Mouse (Mus musculus) stomach, embryonic 15.5 days (tissue): ENCODE results near the gene Atg2b. TPM values are rescaled to one million over a fixed set of nuclear protein-coding genes. Genes with fewer than 3 reads are reported as not detected.

Experiments
- ATAC-seq: fragments of 200-750 bp; cut with Nextera tagmentation; 2 replicates; pipeline ENCODE4 v1.8.0; 2017; ENCODE audit warnings: low read depth, moderate number of reproducible peaks, moderate TSS enrichment; ENCODE audit not compliant: insufficient read depth, low FRiP score
- H3K27ac ChIP-seq: fragments of 300-500 bp; sonication (generic); 2 replicates; pipeline ENCODE4 v1.5.1; 2015; ENCODE audit warnings: mild to moderate bottlenecking, inconsistent platforms
- H3K27me3 ChIP-seq: fragments of 300-500 bp; sonication (generic); replicated peaks from 2 replicates; pipeline ENCODE4 v1.6.1; 2015; ENCODE audit warnings: inconsistent platforms
- H3K36me3 ChIP-seq: fragments of 300-500 bp; sonication (generic); 2 replicates; pipeline ENCODE4 v1.6.1; 2015; ENCODE audit warnings: inconsistent platforms
- H3K4me1 ChIP-seq: fragments of 300-500 bp; sonication (generic); 2 replicates; pipeline ENCODE4 v1.6.1; 2015; ENCODE audit warnings: inconsistent platforms
- H3K4me2 ChIP-seq: fragments of 300-500 bp; sonication (generic); 2 replicates; pipeline ENCODE4 v1.6.1; 2015; ENCODE audit warnings: mild to moderate bottlenecking, inconsistent platforms
- H3K4me3 ChIP-seq: fragments of 300-500 bp; sonication (generic); replicated peaks from 2 replicates; pipeline ENCODE4 v1.5.1; 2015; ENCODE audit warnings: inconsistent platforms
- H3K9ac ChIP-seq: fragments of 300-500 bp; sonication (generic); 2 replicates; pipeline ENCODE4 v1.6.1; 2015; ENCODE audit warnings: inconsistent platforms
- H3K9me3 ChIP-seq: fragments of 300-500 bp; sonication (generic); 2 replicates; pipeline ENCODE4 v1.6.1; 2016; ENCODE audit warnings: inconsistent platforms
- WGBS: fragments of 180-500 bp; shearing (Covaris S2); methylation state at CpG from one replicate; pipeline ENCODE4 v1.1.7; 2015; 5-methylcytosine and 5-hydroxymethylcytosine counted together
- polyA plus RNA-seq: library from polyadenylated mRNA; unstranded; fragments of >200 nt; fragmentation: Nextera tagmentation; extraction: Ambion mirVana; gene quantifications from 2 replicates; pipeline ENCODE4 v1.2.1, GENCODE M21; 2015

The Atg2b gene
- polyA plus RNA-seq, 1 experiment from 2014 or later = 10.7 TPM

- no peaks in the 10 kb centered on the region for H3K36me3 ChIP-seq
- H3K4me1 ChIP-seq = peaks cover 15% of the 10 kb centered on the region
- H3K4me3 ChIP-seq = no peak overlapping the region
- 20% methylated on average over 12 of the region's 12 CpGs for WGBS
- no peaks in the 10 kb centered on the region for H3K9me3 ChIP-seq
- H3K4me2 ChIP-seq = no peak overlapping the region
- no peaks in the 10 kb centered on the region for H3K27me3 ChIP-seq
- ATAC-seq = no peak
- no peak overlapping the region for H3K9ac ChIP-seq
- H3K27ac ChIP-seq = no peak overlapping the region
These were observed 100.2 kb downstream of the Atg2b start for GRCm38 (mm10) chr12:105584851-105585250.

GRCm38 (mm10) chr12:105583484-105583883 is 101.5 kb downstream of the Atg2b start:
- Histone ChIP-seq H3K9me3 (no peaks in the 10 kb centered on the region), H3K36me3 (no peaks in the 10 kb centered on the region), H3K27me3 (no peaks in the 10 kb centered on the region), H3K4me2 (peak overlapping the region; percentile 26; the same call in 1 of the 2 replicates), H3K4me3 (no peak overlapping the region), H3K9ac (no peak overlapping the region), H3K27ac (peak overlapping the region; percentile 3; the same call in 1 of the 2 replicates), H3K4me1 (peaks cover 15% of the 10 kb centered on the region)
- ATAC-seq = peak; percentile 70
- 17% methylated on average over 2 of the region's 2 CpGs for WGBS

GRCm38 (mm10) chr12:105582486-105582885 is 102.5 kb downstream of the Atg2b start:
- WGBS = 65% methylated on average over 9 of the region's 9 CpGs
- H3K4me2 ChIP-seq = no peak overlapping the region
- no peaks in the 10 kb centered on the region for H3K27me3 ChIP-seq
- H3K4me3 ChIP-seq = no peak overlapping the region
- H3K4me1 ChIP-seq = peaks cover 15% of the 10 kb centered on the region
- H3K36me3 ChIP-seq = no peaks in the 10 kb centered on the region
- no peaks in the 10 kb centered on the region for H3K9me3 ChIP-seq
- no peak for ATAC-seq
- H3K9ac ChIP-seq = no peak overlapping the region
- H3K27ac ChIP-seq = peak overlapping the region; percentile 35; the same call in 1 of the 2 replicates

GRCm38 (mm10) chr12:105580490-105580889 is 104.5 kb downstream of the Atg2b start:
- H3K27ac ChIP-seq = no peak overlapping the region
- no peak overlapping the region for H3K9ac ChIP-seq
- no peaks in the 10 kb centered on the region for H3K27me3 ChIP-seq
- ATAC-seq = no peak
- H3K36me3 ChIP-seq = no peaks in the 10 kb centered on the region
- H3K4me3 ChIP-seq = no peak overlapping the region
- no peaks in the 10 kb centered on the region for H3K9me3 ChIP-seq
- H3K4me1 ChIP-seq = peaks cover 15% of the 10 kb centered on the region
- no peak overlapping the region for H3K4me2 ChIP-seq
- WGBS = 73% methylated on average over 17 of the region's 17 CpGs

GRCm38 (mm10) chr12:105574356-105574755 is 110.7 kb downstream of the Atg2b start:
- WGBS = 82% methylated on average over 4 of the region's 4 CpGs
- Histone ChIP-seq H3K27ac (no peak overlapping the region), H3K4me3 (no peak overlapping the region)

GRCm38 (mm10) chr12:105572622-105573021 is 112.4 kb downstream of the Atg2b start:
- Histone ChIP-seq H3K4me2 (no peak overlapping the region), H3K4me3 (no peak overlapping the region), H3K27me3 (no peaks in the 10 kb centered on the region), H3K9me3 (no peaks in the 10 kb centered on the region), H3K27ac (no peak overlapping the region), H3K9ac (no peak overlapping the region), H3K36me3 (no peaks in the 10 kb centered on the region), H3K4me1 (no peaks in the 10 kb centered on the region)
- 86% methylated on average over 2 of the region's 2 CpGs for WGBS
- no peak for ATAC-seq

More at GRCm38 (mm10) chr12:105574356-105574755, 110.7 kb downstream of the Atg2b start:
- no peak overlapping the region for H3K4me2 ChIP-seq
- H3K9me3 ChIP-seq = no peaks in the 10 kb centered on the region
- no peak for ATAC-seq
- no peak overlapping the region for H3K9ac ChIP-seq
- H3K36me3 ChIP-seq = no peaks in the 10 kb centered on the region
- H3K27me3 ChIP-seq = no peaks in the 10 kb centered on the region
- no peaks in the 10 kb centered on the region for H3K4me1 ChIP-seq

GRCm38 (mm10) chr12:105571867-105572266 is 113.1 kb downstream of the Atg2b start:
- Histone ChIP-seq H3K4me1 (no peaks in the 10 kb centered on the region), H3K9ac (no peak overlapping the region), H3K9me3 (no peaks in the 10 kb centered on the region), H3K4me3 (no peak overlapping the region), H3K27ac (no peak overlapping the region), H3K36me3 (no peaks in the 10 kb centered on the region), H3K4me2 (no peak overlapping the region), H3K27me3 (no peaks in the 10 kb centered on the region)
- ATAC-seq = no peak
- 65% methylated on average over 3 of the region's 3 CpGs for WGBS

Other genes starting within 250 kb of the Atg2b start
- gene D430019H16Rik, start 231.4 kb downstream of the Atg2b start, polyA plus RNA-seq = 1.2 and 1.4 TPM in 2 replicates
- gene Bdkrb2, start 122.0 kb downstream of the Atg2b start, polyA plus RNA-seq = 3.5 TPM in 2 replicates
- gene Bdkrb1, start 82.1 kb downstream of the Atg2b start, polyA plus RNA-seq = 0.26 and 0.44 TPM in 2 replicates
- gene Gskip, start 382 bp downstream of the Atg2b start, polyA plus RNA-seq = 27.3 and 28.7 TPM in 2 replicates
- gene Ak7, start 20.8 kb upstream of the Atg2b start, polyA plus RNA-seq = 0.49 and 0.53 TPM in 2 replicates
- gene Papola, start 99.5 kb upstream of the Atg2b start, polyA plus RNA-seq = 199 and 202 TPM in 2 replicates